Mouse (Mus musculus): ENCODE results near the gene Vmn2r25.
"Not testable (repeated sequence)": the region's sequence is repeated elsewhere in the genome, so short reads cannot be mapped to it uniquely, and the experiment has no call there.

Vmn2r25 gene

GRCm38 (mm10) chr6:123853363-123853762 is at the start of gene Vmn2r25:
Gene Vmn2r25 (minus strand): TSS chr6:123853463.
- DNase-seq (ENCODE audit: low spot score), result not testable (repeated sequence)

GRCm38 (mm10) chr6:123819951-123820350 is 33.3 kb downstream of the Vmn2r25 start:
- DNase-seq (ENCODE audit: low spot score), result no peak

- not testable (repeated sequence) for DNase-seq (ENCODE audit: low spot score)
Measured at GRCm38 (mm10) chr6:123810291-123810690, 43.0 kb downstream of the Vmn2r25 start.

- no peak for DNase-seq (ENCODE audit: low spot score)
Measured at GRCm38 (mm10) chr6:123793746-123794145, 59.5 kb downstream of the Vmn2r25 start.

GRCm38 (mm10) chr6:123784857-123785256 is 68.4 kb downstream of the Vmn2r25 start:
- no peak for DNase-seq (ENCODE audit: low spot score)

- no peak for DNase-seq (ENCODE audit: low spot score)
Measured at GRCm38 (mm10) chr6:123778579-123778978, 74.7 kb downstream of the Vmn2r25 start, which contains the start of gene Vmn2r24. Gene Vmn2r24 (plus strand): TSS chr6:123778879.
